Mouse (Mus musculus) cerebellum, adult 9-11 months (tissue): Measurements from ENCODE around the gene Spib.

Experiments used
- DNase-seq: peaks from one replicate; pipeline ENCODE4 v3.0.0; 2022

Spib gene

DNA sequence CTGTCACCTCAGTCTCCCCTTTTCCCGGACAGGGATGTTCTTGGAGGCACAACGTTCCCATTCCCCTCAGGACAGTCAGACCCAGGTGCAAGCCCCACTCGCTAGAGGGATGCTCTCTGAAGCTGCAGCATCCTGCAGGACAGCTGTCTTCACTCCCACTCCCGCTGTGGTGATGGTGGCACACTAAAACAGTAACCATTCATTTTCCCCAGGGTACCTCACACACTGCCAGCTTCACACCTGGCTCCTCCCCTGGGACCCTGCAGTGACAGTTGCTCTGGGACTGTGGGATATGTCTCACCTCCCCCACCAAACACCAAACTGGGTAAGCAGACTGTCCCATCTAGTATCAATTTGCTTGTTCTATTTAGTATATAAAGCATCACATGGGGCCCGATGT is 15.9 kb upstream of the Spib start:
- peak; percentile 57 for DNase-seq

DNA sequence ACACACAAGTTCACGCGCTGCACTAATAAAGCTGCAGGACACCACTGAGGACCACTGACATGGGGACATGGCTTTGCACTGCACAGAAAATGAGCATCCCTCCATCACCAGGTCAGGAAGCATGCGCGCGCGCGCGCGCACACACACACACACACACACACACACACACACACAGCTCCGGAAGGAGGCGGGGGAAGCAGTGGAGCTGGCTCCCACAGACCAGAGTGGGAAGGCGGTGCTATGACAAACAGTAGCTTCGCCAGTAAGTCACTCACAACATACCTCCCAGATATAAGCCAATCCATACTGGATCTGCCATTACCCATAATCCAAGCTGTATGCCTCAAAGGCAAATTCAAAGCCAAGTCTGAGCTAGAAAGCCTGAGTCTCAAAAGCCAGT is 15.2 kb upstream of the Spib start:
- DNase-seq = no peak

DNA sequence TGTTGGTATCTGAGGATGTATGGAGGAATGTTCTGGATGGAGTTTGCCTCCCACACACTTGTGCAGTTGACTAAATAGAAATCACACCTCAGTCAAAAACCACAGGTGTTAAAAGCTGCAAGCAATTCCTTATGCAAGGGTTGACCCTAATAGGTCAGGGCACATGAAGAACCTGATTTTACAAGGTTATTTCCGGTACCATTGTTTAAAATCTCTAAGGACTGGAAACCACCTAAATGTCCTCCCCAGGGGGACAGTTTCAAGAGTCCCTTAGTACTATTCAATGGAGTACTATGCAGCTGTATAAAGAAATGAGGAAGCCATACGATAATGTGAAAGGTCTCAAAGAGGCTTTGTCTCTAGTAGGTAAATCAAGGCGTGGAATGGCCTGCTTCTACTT is 14.4 kb upstream of the Spib start:
- no peak for DNase-seq

DNA sequence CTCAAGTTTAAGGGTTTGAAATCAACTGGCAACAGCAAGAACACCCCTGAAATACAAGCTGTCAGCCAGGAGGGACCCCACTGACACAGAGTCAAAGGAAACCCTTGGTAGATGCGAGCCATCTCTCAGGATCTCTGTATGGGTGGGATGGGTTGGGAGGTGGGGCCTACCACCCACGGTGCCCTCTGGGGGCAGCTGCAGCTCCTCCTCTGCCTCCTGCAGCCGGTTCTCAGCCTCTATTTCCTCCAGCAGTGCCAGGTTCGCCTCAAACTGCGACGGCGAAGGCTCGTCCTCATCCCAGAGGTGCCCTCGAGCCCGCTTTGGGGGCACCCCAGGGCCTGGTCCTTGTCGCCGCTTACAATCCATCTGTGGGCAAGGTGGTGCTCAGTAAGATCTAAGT is 11.2 kb upstream of the Spib start:
- DNase-seq = no peak

DNA sequence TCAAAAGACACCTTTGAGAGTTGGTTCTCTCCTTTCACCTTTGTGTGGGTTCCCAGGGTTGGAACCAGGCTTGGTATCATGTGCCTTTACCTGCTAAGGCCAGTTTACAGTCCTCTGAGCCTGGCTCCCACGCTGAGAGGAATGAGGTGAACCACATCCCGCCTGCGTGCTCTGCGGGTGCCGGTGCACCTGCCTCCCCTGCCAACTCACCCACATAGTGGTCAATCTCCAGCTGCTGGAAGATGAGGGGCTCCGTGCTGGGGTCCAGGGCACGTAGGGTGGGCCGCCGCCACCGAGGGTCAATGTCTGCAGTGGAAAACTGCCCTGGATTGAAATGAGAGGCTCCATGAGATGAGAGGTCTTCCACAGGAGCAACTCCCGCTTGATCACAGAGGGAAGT is 10.7 kb upstream of the Spib start:
- DNase-seq = peak; percentile 14

DNA sequence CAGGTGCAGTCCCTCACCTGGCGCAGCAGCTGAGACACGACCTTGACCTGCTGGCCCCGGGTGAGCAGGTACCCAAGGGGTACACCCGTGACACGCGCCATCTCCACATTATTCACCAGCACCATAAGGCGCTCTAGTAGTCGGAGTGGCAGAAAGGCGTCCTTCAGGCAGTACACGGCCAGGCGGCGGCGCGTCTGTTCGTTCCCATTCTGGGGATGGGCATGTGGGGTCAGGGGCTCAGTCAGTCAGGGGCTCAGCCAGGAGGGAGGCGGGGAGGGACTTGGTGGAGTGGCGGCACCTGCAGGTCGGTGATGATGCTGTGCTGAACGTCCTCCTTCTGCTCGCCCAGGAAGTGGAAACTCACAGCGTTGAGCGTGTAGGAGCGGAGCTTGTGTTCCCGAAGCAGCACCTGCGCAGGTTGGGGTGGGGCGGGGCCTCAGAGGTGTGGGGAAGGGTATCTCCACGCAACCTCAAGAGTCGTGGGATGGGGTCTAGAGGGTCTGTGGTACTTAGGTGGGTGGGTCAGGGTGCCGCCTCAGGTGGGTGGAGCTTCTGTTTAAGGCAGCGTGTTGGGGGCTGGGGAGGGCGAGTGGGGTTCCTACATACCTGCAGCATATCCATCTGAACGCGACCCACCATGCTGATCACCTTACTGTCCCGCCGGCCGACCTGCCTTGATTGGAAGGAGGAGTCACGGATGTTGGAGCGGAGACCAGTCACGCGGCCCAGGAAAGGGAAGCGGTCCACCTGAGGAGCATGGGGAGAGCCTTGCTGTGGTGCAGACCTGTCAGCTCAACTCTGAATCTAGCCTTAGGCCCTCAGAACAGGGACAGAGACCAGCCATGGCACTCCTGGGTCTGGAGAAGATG is 7.1 kb upstream of the Spib start:
- peak; percentile 42 for DNase-seq

DNA sequence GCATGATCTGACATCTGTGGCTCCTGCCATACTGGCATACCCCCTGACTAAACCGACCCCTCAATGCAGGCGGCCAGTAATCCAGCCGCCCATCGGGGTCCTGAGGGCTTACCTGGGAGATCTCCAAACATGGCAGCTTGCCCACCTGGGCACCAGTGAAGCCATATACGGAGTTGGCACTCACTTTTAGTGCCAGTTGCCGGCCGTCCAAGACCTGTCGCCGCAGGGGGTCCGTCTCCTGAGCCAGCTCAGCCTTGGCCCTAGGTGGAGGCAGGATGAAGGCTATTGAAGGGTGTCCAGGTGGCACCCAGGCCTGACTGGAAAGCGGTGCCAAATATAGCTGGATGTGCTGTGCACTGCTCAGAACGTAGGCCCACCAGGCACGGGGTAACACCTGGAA is 5.6 kb upstream of the Spib start:
- DNase-seq = peak; percentile 81

DNA sequence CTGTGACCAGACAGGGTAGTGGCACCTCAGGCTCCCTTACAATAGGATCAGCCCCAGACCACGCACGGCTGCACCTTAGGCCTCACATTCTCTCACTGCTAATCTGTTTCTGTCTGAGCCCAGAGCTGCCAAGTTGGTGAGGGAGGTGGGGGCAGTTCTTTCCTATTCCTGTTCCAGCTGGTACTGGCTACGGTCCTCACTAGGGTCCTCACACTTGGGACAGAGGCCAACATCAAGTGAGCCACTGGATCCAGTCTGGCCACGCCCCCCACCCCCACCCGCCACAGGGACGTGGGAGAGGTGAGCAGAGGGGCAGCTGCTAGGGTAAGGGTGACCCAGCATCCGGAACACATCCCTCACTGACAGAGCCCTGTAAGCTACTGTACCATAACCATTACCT is 5.1 kb upstream of the Spib start:
- peak; percentile 56 for DNase-seq

DNA sequence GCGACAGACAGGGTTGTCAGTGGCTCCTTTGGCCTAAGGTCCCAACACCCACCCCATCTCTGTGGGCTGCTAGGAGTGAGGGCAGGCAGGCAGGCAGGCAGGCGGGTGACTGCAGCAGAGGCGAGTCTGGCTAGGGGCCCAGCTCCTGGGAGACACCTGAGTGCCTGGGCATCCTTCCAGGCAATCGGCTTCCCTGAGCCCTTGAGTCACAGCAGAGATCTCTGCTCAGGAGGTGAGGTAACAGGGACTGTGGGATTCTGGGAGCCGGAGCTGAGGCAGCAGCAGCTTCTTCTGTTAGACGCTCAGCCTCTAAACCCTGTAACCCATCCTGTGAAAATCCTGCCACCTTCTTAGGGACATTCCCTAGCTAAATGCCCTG is 4.7 kb upstream of the Spib start:
- peak; percentile 85 for DNase-seq

DNA sequence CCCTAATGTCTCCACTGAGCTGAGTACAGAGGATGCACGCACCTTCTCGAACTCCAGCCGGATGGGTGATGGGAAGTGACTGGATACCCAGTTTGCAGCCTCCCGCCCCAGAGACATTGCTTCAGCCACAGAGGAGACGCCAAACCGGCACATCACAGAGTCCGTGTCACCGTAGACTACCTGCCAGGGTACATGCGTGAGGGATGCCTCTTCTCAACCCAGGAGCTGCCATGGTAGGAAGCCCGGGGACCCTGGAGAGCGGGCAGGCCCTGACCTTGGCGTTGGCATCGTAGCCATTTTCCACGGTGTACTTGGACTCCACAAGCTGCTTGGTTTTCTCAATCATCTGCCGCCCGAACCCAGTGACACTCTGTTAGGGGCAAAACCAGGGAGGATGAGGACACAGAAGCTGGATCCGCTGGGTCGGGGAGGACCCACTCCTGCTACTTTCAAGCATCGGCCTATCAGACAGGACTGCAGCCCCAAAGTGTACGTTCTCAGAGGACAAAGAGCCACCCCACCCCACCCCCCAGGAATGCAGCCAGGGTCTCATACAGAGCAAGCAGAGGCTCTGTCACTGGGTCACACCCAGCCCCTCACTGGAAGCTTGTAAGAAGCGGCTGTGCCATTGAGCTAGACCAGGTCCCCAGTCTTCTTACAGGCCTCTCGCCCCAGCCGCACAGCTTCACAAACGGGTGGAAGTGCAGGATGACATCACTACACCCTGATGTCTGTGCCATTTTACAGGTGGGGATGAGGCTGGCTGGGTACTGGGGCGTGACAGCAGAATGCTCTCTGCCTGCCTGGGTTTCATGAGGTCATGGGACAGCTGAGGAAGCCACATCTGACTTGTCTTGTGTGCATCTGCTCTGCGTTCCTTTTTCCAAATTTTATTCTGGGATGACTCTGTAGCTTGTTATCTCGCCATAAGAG is 4.1 kb upstream of the Spib start:
- DNase-seq = peak; percentile 34

DNA sequence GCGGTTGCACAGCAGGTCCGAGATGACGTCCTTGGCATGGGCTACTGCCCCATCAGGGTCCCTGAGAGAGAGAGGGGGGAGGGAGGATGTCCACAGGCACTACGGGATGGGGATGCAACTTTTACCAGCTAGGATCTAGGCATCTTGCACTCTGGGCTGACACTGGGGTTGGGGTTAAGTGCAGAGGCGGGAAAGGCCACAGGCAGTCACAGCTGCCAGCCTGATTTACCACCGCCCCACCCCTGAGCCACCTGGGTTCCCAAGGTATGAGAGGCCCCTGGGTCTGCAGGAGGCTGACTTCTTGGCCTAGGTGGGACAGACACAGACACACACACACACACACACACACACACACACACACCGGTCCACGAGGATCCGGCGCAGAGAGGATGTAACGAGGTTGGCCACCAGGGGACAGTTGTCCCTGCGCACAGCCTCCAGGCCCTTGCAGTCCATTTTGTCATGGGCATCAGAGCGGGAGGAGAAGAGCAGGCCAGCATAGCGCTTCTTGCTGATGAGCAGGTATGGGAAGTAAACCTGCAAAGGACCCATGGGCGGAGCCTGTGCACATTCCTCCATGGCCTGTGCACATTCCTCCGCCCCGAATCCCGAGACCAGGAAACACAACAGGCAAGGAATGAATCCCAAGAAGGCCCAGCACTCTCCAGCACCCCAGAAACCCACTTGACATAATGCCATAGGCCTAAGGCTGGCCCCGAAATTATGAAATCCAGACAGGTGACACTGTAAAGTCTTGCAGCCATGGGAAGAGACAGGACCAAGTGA is 3.0 kb upstream of the Spib start:
- DNase-seq = peak; percentile 30

DNA sequence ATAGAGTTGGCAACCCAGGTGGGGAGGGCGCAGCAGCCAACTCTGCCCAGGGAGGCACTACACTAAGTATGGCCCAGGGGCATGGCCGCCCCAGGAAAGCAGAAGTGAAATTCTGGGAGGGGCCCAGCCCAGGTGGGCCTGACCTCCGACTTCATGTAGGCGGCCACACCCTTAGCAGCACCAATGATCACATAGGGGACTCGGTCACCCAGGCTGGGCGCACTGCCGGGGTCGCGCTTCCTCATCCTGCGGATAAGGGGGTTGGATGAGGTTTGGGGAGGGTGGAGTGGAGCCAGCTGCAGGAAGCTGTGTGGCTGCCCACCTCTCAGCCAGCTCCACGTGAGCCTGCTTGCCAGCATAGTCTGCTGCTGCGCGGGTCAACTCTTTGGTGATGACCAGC is 2.4 kb upstream of the Spib start:
- peak; percentile 30 for DNase-seq

DNA sequence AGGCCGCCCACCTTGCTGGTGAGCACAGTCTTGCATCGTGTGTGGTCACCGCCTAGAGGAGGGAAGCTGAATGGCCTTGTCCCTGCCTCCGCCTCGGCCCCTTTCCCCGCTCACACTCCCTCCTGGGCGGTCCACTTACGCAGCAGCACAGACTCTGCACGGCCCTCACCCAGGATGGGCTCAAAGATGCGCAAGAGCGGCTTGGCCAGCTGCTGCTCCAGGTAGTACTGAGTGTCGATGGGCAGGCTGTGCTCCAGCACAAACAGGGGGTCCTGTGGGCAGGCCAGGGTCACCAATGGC is 1.8 kb upstream of the Spib start:
- no peak for DNase-seq

DNA sequence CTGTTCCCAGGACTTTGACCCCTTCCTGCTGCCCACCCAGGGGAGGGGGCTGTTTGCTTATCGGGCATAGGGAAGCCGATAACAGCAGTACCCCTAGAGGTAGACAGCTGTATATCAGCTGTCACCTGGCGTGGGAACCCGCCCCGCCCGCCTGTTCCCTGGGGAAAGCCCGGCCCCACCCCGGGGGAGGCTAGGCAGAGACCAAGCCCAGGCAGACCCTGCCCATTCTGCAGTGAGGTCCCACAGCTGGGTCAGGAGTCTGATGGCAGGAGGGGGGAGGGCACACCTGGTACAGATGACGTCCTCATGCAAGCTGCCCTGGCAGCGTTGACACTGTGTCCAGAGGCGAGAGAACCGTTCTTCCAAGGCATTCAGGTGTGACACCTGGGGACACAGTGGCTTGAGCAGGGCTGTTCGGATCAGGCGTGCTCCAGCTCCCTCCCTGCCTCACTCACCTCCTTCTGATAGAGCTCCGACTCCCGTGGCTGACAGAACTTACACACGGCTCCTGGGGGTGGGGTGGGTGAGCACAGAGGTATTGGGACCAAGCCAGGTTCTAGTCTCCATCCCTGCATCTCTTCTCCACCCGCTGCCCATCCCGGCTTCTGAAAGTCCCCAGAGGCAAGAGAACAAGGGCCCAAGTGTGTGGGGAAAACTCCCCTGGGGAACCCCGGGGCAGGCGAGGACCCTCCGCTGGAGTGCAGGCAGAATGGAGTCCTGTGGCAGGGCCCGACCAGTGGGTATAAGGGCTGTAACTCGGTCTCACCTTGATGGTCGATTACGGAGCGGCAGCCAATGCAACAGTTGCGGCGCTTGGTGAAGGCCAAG is 1.3 kb upstream of the Spib start:
- DNase-seq = peak; percentile 28

DNA sequence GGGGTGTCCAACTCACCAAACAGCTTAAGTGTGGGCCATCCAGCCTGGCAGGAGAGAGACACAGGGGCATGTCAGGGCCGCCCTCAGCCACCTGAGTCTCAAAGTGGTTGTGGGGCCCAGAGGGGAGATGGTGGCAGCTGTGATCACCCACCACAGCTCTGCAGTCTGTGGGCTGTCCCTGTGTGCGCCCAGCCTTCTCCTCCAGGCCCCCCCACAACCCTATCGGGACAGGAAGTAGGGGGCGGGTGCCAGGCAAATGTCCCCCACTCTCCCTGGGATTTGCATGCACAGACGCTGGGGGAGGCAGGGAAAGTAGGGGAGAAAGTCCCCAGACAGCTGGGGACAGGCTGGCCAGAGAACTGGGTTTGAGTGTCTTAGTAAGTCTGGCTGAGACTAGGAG is 664 bp downstream of the Spib start:
- DNase-seq = no peak

DNA sequence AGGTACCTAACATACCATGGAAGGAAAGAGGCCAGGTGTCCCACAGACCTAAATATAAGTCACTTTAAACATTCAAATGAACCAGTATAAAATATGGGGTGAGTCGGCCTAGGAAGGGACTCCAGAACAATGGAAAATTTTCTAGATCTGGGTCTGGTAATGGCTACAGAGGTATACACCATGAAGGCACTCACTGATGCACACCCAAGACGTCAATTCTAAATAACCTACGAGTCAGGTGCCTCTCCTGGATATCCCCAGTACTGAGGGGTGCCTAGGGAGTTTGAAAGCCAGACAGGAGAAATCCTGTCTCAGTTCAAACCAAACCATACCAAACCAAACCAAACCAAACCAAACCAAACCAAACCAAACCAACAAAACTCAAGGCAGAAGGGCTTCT is 1.4 kb downstream of the Spib start:
- DNase-seq = no peak

DNA sequence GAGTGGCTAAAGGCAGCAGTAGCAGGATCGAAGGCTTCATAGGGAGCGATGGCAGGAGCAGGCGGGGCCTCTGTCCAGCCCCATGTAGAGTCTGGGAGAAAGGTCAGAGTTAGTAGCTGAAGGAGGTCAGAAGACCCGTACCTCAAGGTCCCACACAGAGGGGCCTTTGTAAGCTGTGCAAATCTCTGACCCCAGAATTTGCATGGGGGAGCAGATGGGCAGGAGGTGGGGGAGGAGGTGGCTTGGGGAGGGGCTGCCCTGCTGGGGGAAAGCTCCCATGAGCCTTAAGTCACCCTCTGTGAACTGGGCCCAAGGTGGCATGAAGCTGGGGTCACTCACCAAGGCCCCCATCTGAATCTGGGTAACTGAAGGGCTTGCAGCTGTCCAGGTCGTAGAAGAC is 2.4 kb downstream of the Spib start:
- DNase-seq = no peak

DNA sequence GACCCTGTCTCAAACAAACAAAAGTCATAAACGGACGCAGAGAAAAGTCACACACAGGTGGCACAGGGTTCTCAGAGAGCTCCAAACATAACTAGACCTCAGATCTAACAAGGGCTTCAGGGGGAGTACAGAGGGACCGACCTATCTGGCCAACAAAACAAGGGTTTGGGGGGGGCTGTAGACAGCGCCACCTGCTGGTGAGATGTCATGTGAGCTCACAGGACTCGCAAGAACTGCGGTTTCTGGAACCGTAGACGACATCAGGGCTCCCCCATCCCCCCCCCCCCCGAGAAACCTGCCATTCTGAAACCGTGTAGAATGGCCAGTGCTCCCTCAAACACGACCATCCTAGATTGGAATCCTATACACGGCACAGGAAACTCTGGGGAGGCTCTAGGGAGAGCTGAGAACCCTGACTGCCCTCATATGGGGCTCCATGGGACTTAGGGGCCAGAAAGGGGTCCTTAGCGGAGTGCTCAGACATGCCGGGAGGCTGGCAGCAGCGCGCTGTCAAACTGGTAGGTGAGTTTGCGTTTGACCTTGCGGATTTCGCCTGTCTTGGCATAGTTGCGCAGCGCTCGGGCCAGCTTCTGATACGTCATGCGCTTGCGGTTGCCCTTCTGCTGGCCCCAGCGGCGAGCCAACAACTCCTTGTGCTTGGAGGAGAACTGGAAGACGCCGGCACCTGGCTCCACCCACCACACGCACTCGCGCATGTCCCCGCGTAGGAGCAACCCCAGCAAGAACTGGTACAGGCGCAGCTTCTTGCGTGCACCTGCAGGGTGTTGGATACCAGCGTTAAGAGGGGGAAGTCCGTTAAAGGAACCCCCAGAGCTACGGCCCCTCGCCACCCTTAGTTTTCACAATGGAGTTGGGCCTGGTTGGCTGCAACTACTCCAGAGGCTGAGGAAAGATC is 4.1 kb downstream of the Spib start:
- DNase-seq = peak; percentile 88

DNA sequence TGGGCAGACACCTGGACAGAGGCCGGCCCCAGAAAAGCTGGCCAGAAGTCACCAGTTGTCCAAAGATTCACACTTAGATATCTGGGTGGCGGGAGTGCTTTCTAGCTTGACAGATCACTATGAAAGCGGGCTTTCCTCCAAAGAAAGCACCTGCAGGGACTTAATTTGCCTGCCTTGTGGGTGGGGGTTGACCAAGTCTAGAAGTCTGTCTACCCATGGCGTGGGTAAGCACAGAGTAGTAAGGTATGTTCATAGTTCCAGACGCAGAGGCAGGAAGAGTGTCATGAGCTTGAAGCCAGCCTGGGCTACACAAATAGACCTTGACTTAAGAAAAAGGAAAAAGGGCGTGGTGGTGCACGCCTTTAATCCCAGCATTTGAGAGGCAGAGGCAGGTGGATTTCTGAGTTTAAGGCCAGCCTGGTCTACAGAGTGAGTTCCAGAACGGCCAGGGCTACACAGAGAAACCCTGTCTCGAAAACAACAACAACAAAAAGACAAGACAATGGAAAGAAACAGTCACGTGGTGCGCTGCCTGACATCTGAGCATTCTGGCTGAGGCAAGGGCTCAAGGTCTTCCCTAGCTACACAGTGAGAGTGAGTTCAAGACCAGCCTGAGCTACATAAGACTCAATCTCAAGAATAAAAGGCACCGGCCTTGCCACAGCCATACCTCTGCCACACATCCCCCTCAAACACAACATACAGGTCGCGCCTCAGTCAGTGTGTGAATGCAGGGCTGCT is 5.3 kb downstream of the Spib start:
- no peak for DNase-seq

DNA sequence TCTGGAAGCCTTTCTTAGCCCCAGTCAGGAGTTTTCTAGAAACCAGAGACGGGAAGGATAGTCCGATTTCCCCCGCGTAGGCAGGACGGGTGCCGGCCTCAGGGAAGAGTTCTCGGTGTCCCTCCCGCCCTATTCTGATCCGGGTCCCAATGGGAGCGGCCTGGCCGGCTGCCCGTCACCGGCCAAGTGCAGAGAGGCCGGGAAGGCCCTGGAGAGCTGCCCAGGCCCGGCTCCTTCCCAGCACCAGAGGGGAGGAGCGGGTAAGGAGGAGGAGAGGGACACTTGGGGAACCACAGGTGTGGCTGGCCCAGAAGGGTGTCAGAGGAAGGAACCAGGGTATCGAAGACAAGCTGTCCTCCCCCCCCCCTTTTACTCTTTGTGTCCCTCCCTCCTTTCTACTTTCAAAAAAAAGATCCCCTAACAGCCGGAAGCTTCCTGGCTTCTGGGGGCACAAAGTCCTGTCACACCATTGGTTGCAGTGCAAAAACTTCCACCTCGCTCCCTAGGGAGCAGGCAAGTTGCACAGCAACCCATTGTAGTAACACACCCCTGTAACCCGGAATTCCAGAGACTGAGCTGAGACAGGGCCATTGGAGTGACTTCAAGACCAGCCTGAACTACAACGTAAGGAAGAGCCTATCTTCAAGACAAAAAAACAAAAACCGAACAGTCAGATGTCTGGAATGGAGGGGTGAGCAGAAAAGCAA is 6.6 kb downstream of the Spib start:
- peak; percentile 78 for DNase-seq
